Mouse (Mus musculus) kidney, postnatal 10 days (tissue): ENCODE results near the gene Gda.

Source experiments
- DNase-seq: peaks from one replicate; pipeline ENCODE4 v3.0.0; 2021; ENCODE audit warnings: mixed read lengths

Gda gene

GRCm38 (mm10) chr19:21473345-21473744, at the start of gene Gda:
Gene Gda, minus strand, starts transcription at chr19:21473445.
- no peak for DNase-seq

DNA sequence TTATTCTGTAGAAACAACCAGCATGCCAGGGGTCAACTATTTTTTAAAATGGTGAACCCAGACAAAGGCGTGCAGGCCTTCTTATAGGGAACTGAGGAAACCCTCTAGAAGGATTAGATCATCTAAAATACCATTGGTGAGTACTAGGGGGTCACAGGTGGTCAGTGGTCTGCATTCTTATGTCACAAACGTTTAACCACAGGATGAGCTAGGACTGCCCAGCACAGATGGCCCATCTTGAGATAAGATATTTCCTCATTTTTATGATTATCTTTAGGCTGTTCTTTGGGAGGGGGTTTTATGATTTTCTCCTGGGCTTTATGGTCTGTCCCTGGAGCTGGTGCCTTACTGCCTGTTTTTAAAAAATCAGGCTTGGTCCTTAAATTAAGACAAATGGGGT, 47.0 kb upstream of the Gda start:
- no peak for DNase-seq

GRCm38 (mm10) chr19:21510116-21510515, 36.9 kb upstream of the Gda start:
- DNase-seq = peak; percentile 73

- DNase-seq = peak; percentile 17
Observed at GRCm38 (mm10) chr19:21507561-21508232, 34.5 kb upstream of the Gda start.

GRCm38 (mm10) chr19:21507133-21507532, 33.9 kb upstream of the Gda start:
- no peak for DNase-seq

DNA sequence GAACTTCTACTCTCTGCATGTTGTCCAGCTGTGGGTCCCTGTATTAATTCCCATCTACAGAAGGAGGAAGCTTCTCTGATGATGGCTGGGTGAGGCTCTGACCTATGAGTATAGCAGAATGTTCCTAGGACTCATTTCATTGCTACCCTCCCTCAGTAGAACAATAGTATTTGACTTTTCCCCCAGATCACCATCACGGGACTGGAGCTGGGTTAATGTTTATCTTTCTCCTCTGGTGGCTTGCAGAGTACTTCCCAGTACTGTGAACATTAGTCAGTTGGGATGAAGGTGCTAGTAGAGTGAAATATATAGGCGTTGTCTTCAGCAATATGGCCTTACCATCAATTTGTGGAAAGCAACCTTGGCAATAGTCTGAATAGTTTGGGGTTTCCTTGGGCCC, 31.5 kb upstream of the Gda start:
- DNase-seq = no peak

DNA sequence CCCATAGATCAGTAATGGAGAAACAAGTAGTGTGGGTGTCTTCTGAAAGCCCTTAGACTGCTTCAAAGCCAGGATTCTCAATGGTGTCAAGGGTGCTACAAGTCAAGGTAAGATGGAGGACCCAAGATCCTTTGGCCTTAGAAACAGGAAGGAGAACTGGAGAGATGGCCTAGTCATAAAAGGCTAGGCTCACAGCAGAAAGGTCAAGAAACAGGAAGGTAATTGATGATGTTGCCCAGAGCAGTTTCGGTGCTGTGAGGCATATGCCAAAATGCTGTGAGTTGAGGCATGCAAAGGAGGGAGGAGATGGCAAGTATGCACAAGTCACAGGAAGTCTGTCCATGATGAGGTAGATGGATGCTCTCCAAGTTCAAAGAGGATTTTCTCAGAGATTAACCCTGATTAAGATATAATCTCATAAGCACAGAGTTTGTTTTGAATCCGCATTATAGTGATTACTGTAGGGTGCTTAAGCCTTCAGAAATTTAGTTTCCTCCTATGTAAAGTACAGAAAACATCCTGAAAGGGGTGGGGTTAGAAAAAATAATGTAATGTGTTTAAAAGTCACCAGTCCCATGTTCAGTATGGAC, 26.2 kb upstream of the Gda start:
- no peak for DNase-seq

- no peak for DNase-seq
Observed at GRCm38 (mm10) chr19:21495817-21496216, 22.6 kb upstream of the Gda start.

DNA sequence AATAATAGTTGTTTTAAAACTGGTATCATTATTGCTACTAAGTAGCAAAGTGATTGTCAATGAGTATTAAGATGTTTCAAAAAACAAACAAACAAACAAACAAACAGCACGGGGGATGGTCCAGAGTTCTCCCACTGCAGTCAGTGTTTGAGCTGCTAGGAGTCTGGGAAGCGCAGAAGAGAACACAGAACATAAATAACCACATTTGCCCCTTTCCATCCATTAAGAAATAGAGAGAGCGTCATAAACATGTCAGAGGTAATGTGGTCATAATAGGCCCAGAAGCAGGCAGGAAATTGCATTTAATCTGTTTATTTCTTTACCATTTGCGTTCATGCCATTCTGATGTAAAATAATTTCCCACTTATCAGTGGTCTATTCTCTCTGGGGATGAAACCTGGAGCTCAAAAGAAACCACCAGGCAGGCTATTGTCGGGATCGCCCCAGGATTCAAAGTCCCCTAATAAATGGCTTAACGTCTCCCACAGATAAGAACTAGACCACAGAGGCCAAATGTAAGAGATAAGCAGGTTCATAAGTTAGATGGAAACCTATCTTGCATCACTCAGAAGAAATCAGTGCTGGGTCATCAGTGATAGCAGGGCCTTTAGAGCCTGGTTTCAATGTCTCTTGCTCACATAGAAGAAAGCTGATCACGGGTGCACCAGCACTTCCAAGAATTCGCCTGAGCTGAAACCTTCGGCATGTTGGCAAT, 20.7 kb upstream of the Gda start:
- DNase-seq = no peak

GRCm38 (mm10) chr19:21491391-21491790, 18.1 kb upstream of the Gda start:
- no peak for DNase-seq

- no peak for DNase-seq
Observed at GRCm38 (mm10) chr19:21487124-21487944, 14.1 kb upstream of the Gda start.

GRCm38 (mm10) chr19:21482096-21482495, 8.9 kb upstream of the Gda start:
- no peak for DNase-seq

DNA sequence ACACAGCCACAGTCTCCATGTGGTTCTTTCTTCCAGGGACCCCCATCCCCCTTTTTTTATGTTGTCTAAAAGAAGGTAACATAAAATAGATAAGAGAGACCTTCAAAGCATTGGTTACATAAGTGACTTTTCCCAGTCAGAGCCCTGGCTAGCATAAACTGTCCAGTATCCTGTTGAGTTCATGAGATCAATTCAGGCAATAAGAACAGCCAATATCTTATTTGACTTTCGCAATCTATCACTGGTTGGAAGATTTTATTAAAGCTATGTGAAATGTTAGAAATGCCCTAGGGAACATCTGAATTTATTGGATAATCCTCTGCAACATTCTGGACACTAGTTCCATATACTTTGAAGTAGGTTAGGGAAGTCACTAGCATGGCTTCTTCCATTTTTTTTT, 7.8 kb upstream of the Gda start:
- no peak for DNase-seq

DNA sequence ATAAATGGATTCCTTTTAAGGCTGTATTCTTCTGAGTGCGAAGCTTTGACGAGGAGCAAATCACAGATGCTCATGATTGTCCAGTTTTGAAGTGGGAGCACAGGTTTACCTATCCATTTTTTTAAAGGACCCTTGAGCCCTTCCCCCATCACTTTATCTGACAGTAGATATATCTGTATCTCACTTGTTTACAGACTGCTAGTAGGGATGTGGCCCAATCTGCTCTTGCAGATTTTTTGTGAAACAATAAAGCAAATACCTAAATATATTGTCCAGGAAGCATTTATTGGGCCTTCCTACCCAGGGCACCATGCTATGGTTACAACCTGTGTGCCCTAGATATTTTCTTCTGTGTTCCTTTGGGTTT, 6.8 kb upstream of the Gda start:
- DNase-seq = no peak

GRCm38 (mm10) chr19:21479183-21480052, 6.2 kb upstream of the Gda start:
- no peak for DNase-seq

- DNase-seq = no peak
Observed at GRCm38 (mm10) chr19:21478538-21478937, 5.3 kb upstream of the Gda start.

DNA sequence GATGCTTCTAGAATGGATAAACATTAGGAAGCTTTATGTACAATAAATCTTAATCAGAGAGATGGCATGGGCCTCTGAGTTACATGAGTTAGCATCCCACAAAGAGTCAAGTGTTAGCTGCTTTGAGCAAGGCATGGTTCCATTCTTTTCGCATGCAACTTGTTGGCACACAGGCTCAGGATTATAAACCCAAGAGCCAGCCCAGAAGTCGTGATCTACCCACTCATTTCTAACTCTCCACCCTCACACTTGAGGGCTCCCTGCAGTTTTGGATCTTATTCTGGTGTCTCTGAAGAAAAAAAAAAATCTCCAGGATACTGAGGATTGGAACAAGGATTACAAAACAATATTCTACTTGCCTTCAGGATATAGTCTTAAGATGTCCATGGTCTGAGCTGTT, 4.5 kb upstream of the Gda start:
- no peak for DNase-seq

- no peak for DNase-seq
Observed at GRCm38 (mm10) chr19:21476782-21477181, 3.5 kb upstream of the Gda start.

- peak; percentile 67 for DNase-seq
Observed at GRCm38 (mm10) chr19:21472121-21472780, 994 bp downstream of the Gda start.

GRCm38 (mm10) chr19:21461221-21461960, 11.9 kb downstream of the Gda start:
- DNase-seq = no peak

GRCm38 (mm10) chr19:21457461-21457860, 15.8 kb downstream of the Gda start:
- DNase-seq = no peak
